8 mouse cellular contexts compared by ENCODE assay signal in genomic region chr13:70636706-70637105, GRCm38 (mm10). TPM values are rescaled to one million over a fixed set of nuclear protein-coding genes. Genes with fewer than 3 reads are reported as not detected.
A peak's percentile ranks its signal among the peaks of the same experiment; 100 is the strongest.
DNase-seq lines count a peak whose midpoint lies in the region; ATAC-seq and TF ChIP-seq lines count a peak whose summit lies in the region.

No protein-coding gene starts in this region.

- H3K4me2 ChIP-seq in liver, embryonic 12.5 days: peak overlapping the region; percentile 79

- no peak for TF ChIP-seq POLR2A in testis, adult 2 months (IDR thresholded peaks at IDR 0.05; ENCODE audit: control insufficient read depth, low read depth, low read length)

- no peaks in the 10 kb centered on the region for H3K9me3 ChIP-seq in liver, embryonic 12.5 days (replicated peaks)

- peak overlapping the region; percentile 92; the same call in 1 of the 2 replicates for H3K4me3 ChIP-seq in testis, adult 2 months (ENCODE audit: control insufficient read depth, low read depth, low read length)
- H3K4me3 ChIP-seq in liver, embryonic 12.5 days: peak overlapping the region; percentile 90

- ATAC-seq in liver, embryonic 12.5 days: no peak

- DNase-seq in cerebellum, adult 9-10 months: peak; percentile 28
- DNase-seq in cerebellum, adult 18-20 months: no peak
- DNase-seq in testis, postnatal 14 days (ENCODE audit: low spot score): no peak
- DNase-seq in adrenal gland, postnatal 36 days: no peak
- DNase-seq in thymus, postnatal 10 days (ENCODE audit: low spot score in 2 of 2): no peak
- no peak for DNase-seq in left cerebral cortex, postnatal 36 days (ENCODE audit: low spot score in 2 of 2)

- H3K27ac ChIP-seq in testis, adult 2 months (ENCODE audit: control insufficient read depth, insufficient read depth, low read depth, low read length): no peak overlapping the region
- H3K27ac ChIP-seq in liver, embryonic 12.5 days: 0 out of 2 replicates have a peak overlapping the region, but pooled peaks have one; percentile 77

- H3K36me3 ChIP-seq in testis, adult 2 months (ENCODE audit: control insufficient read depth, insufficient read depth, low read length): no peaks in the 10 kb centered on the region
- H3K36me3 ChIP-seq in liver, embryonic 12.5 days: no peaks in the 10 kb centered on the region

- no peak for TF ChIP-seq CTCF in testis, adult 2 months (IDR thresholded peaks at IDR 0.05; ENCODE audit: control insufficient read depth, insufficient read depth, insufficient replicate concordance, low read depth, low read length)

- peak overlapping the region; percentile 85 for H3K9ac ChIP-seq in liver, embryonic 12.5 days

- 11% methylated on average over 10 of the region's 10 CpGs for WGBS in liver, embryonic 12.5 days (ENCODE audit: insufficient replicate concordance)

- intact Hi-C loops in left cerebral cortex, postnatal 36 days (cut with DNase I): no loop called here

- H3K4me1 ChIP-seq in testis, adult 2 months (ENCODE audit: control insufficient read depth, insufficient read depth, low read length): peaks cover 7% of the 10 kb centered on the region
- H3K4me1 ChIP-seq in liver, embryonic 12.5 days: peaks cover 36% of the 10 kb centered on the region

- H3K27me3 ChIP-seq in testis, adult 2 months (ENCODE audit: control insufficient read depth, insufficient read depth, low read length): no peaks in the 10 kb centered on the region
- H3K27me3 ChIP-seq in liver, embryonic 12.5 days (replicated peaks): no peaks in the 10 kb centered on the region

RNA-seq across cellular contexts. Expression of gene Ice1, which starts 0.7 kb away (rescaled TPM):
- 16.3 and 22.2 TPM in 2 replicates for polyA plus RNA-seq in testis, adult 2 months (2012; rRNA removed)
- polyA plus RNA-seq in liver, embryonic 12.5 days (2016; fragmentation: Nextera tagmentation; extraction: Ambion mirVana): 9.7 and 10.3 TPM in 2 replicates
- total RNA-seq in adrenal gland, postnatal 36 days (2021): 10 to 100 TPM; 27.5 TPM
- total RNA-seq in left cerebral cortex, postnatal 36 days (2021): 10 to 100 TPM; 57.3 to 73.3 TPM
